Mouse (Mus musculus) embryonic facial prominence, embryonic 11.5 days (tissue): ENCODE data around the gene Slc27a1. TPM values are rescaled to one million over a fixed set of nuclear protein-coding genes. Genes with fewer than 3 reads are reported as not detected.

ENCODE experiments used
- ATAC-seq: fragments of 200-750 bp; cut with Nextera tagmentation; replicated peaks from 2 replicates; pipeline ENCODE4 v1.8.0; 2017; ENCODE audit warnings: low read depth; ENCODE audit not compliant: insufficient number of reproducible peaks, low FRiP score, low TSS enrichment
- DNase-seq: peaks from one replicate; pipeline ENCODE4 v3.0.0-alpha.2; 2015; ENCODE audit warnings: low spot score
- H3K27ac ChIP-seq: fragments of 300-500 bp; sonication (generic); replicated peaks from 2 replicates; pipeline ENCODE4 v1.5.1; 2014; ENCODE audit warnings: mild to moderate bottlenecking, low read depth, low read length, control low read depth
- H3K27me3 ChIP-seq: fragments of 300-500 bp; sonication (generic); 2 replicates; pipeline ENCODE4 v1.6.1; 2014; ENCODE audit warnings: mild to moderate bottlenecking, low read length, moderate library complexity, mixed read lengths; ENCODE audit not compliant: control insufficient read depth, insufficient read depth
- H3K36me3 ChIP-seq: fragments of 300-500 bp; sonication (generic); replicated peaks from 2 replicates; pipeline ENCODE4 v1.6.1; 2014; ENCODE audit warnings: low read depth, mild to moderate bottlenecking, low read length, moderate library complexity, mixed read lengths; ENCODE audit not compliant: control insufficient read depth, insufficient read depth
- H3K4me1 ChIP-seq: fragments of 300-500 bp; sonication (generic); 2 replicates; pipeline ENCODE4 v1.6.1; 2014; ENCODE audit warnings: low read length, mixed read lengths; ENCODE audit not compliant: control insufficient read depth, insufficient read depth
- H3K4me2 ChIP-seq: fragments of 300-500 bp; sonication (generic); 2 replicates; pipeline ENCODE4 v1.6.1; 2014; ENCODE audit warnings: low read depth, mild to moderate bottlenecking, control low read depth, low read length, moderate library complexity
- H3K4me3 ChIP-seq: fragments of 300-500 bp; sonication (generic); 2 replicates; pipeline ENCODE4 v1.5.1; 2014; ENCODE audit warnings: low read depth, low read length, control low read depth
- H3K9ac ChIP-seq: fragments of 300-500 bp; sonication (generic); replicated peaks from 2 replicates; pipeline ENCODE4 v1.6.1; 2014; ENCODE audit warnings: mild to moderate bottlenecking, control low read depth, low read length
- H3K9me3 ChIP-seq: fragments of 300-500 bp; sonication (generic); replicated peaks from 2 replicates; pipeline ENCODE4 v1.6.1; 2016; ENCODE audit warnings: mild to moderate bottlenecking, low read length, inconsistent platforms, mixed read lengths; ENCODE audit not compliant: control insufficient read depth
- WGBS: fragments of 180-500 bp; shearing (Covaris S2); extraction: QIAGEN DNeasy Blood & Tissue Kit; methylation state at CpG from one replicate; pipeline ENCODE4 v1.1.7; 2014; 5-methylcytosine and 5-hydroxymethylcytosine counted together
- polyA plus RNA-seq: library from polyadenylated mRNA; unstranded; fragments of >200 nt; fragmentation: Nextera tagmentation; extraction: Ambion mirVana; gene quantifications from 2 replicates; pipeline ENCODE4 v1.2.1, GENCODE M21; 2014

Gene Slc27a1
- polyA plus RNA-seq, 1 experiment from 2014 or later, result 11.2 TPM

GRCm38 (mm10) chr8:71598375-71598774, 29.7 kb downstream of the Slc27a1 start:
- peaks cover 17% of the 10 kb centered on the region for H3K27me3 ChIP-seq

GRCm38 (mm10) chr8:71598841-71599240, 30.2 kb downstream of the Slc27a1 start:
- Histone ChIP-seq H3K9me3 (no peaks in the 10 kb centered on the region), H3K27me3 (peaks cover 19% of the 10 kb centered on the region), H3K36me3 (no peaks in the 10 kb centered on the region), H3K4me1 (peaks cover 6% of the 10 kb centered on the region), H3K27ac (no peak overlapping the region), H3K9ac (no peak overlapping the region), H3K4me3 (no peak overlapping the region), H3K4me2 (no peak overlapping the region)
- 87% methylated on average over 5 of the region's 5 CpGs for WGBS
- DNase-seq, result no peak
- no peak for ATAC-seq

More at GRCm38 (mm10) chr8:71598375-71598774, 29.7 kb downstream of the Slc27a1 start:
- Histone ChIP-seq H3K4me3 (no peak overlapping the region), H3K9ac (no peak overlapping the region), H3K4me2 (no peak overlapping the region), H3K27ac (no peak overlapping the region), H3K4me1 (peaks cover 6% of the 10 kb centered on the region), H3K36me3 (no peaks in the 10 kb centered on the region), H3K9me3 (no peaks in the 10 kb centered on the region)
- no peak for DNase-seq
- no peak for ATAC-seq

- no peaks in the 10 kb centered on the region for H3K9me3 ChIP-seq
- peak overlapping the region; percentile 39 for H3K4me3 ChIP-seq
- DNase-seq (peak; percentile 35), ATAC-seq (peak; percentile 7)
- H3K4me2 ChIP-seq, result peak overlapping the region; percentile 76
- WGBS, result 4% methylated on average over 65 of the region's 65 CpGs
- H3K27me3 ChIP-seq, result peaks cover 19% of the 10 kb centered on the region
- H3K4me1 ChIP-seq, result peaks cover 6% of the 10 kb centered on the region
- H3K36me3 ChIP-seq, result no peaks in the 10 kb centered on the region
- H3K27ac ChIP-seq, result no peak overlapping the region
- H3K9ac ChIP-seq, result peak overlapping the region; percentile 51
These were observed 33.4 kb downstream of the Slc27a1 start for GRCm38 (mm10) chr8:71601939-71602665.

- peaks cover 19% of the 10 kb centered on the region for H3K27me3 ChIP-seq
- under 1% methylated on average over 32 of the region's 32 CpGs for WGBS
- H3K9ac ChIP-seq, result peak overlapping the region; percentile 51
- H3K4me3 ChIP-seq, result peak overlapping the region; percentile 39
- H3K4me2 ChIP-seq, result peak overlapping the region; percentile 76
- ATAC-seq, result peak; percentile 62
- no peaks in the 10 kb centered on the region for H3K9me3 ChIP-seq
- H3K36me3 ChIP-seq, result no peaks in the 10 kb centered on the region
- peak; percentile 88 for DNase-seq
- peaks cover 6% of the 10 kb centered on the region for H3K4me1 ChIP-seq
- H3K27ac ChIP-seq, result no peak overlapping the region
These were observed 34.1 kb downstream of the Slc27a1 start for GRCm38 (mm10) chr8:71602666-71603334.

- DNase-seq (no peak), ATAC-seq (no peak)
- Histone ChIP-seq H3K36me3 (no peaks in the 10 kb centered on the region), H3K4me2 (no peak overlapping the region), H3K27ac (no peak overlapping the region), H3K4me1 (peaks cover 6% of the 10 kb centered on the region), H3K9me3 (no peaks in the 10 kb centered on the region), H3K9ac (no peak overlapping the region), H3K4me3 (no peak overlapping the region), H3K27me3 (peaks cover 19% of the 10 kb centered on the region)
- 50% methylated on average over 7 of the region's 7 CpGs for WGBS
These were observed 35.3 kb downstream of the Slc27a1 start for GRCm38 (mm10) chr8:71604021-71604420.

GRCm38 (mm10) chr8:71610822-71611651, 42.4 kb downstream of the Slc27a1 start, which contains the start of gene Colgalt1:
Gene Colgalt1 (plus strand): TSS chr8:71610998.
- Histone ChIP-seq H3K4me3 (peak within 1 kb of the TSS; percentile 94), H3K9ac (peak within 1 kb of the TSS; percentile 88), H3K9me3 (no peaks in the 10 kb centered on the region), H3K4me2 (peak within 1 kb of the TSS; percentile 73), H3K36me3 (no peaks in the 10 kb centered on the region; the same call in none of the 2 replicates), H3K4me1 (peaks cover 6% of the 10 kb centered on the region; the same call in 1 of the 2 replicates), H3K27me3 (no peaks in the 10 kb centered on the region), H3K27ac (peak within 1 kb of the TSS; percentile 62)
- DNase-seq (peak; percentile 99), ATAC-seq (peak; percentile 97)
- WGBS, result under 1% methylated on average over 82 of the region's 82 CpGs

- 58% methylated on average over 5 of the region's 5 CpGs for WGBS
- H3K9ac ChIP-seq, result peak overlapping the region; percentile 88; the same call in 1 of the 2 replicates
- ATAC-seq, result no peak
- H3K4me3 ChIP-seq, result peak overlapping the region; percentile 94
- H3K4me2 ChIP-seq, result peak overlapping the region; percentile 73
- no peaks in the 10 kb centered on the region for H3K27me3 ChIP-seq
- H3K9me3 ChIP-seq, result no peaks in the 10 kb centered on the region
- no peak for DNase-seq
- H3K27ac ChIP-seq, result no peak overlapping the region
- H3K36me3 ChIP-seq, result no peaks in the 10 kb centered on the region; the same call in none of the 2 replicates
- peaks cover 6% of the 10 kb centered on the region; the same call in 1 of the 2 replicates for H3K4me1 ChIP-seq
These were observed 43.5 kb downstream of the Slc27a1 start for GRCm38 (mm10) chr8:71612141-71612540.
